Mouse (Mus musculus) embryonic facial prominence, embryonic 12.5 days (tissue): Measurements from ENCODE around the gene Rsf1. TPM values are rescaled to one million over a fixed set of nuclear protein-coding genes. Genes with fewer than 3 reads are reported as not detected.

ENCODE experiments used
- ATAC-seq: fragments of 200-750 bp; cut with Nextera tagmentation; 2 replicates; pipeline ENCODE4 v1.8.0; 2017; ENCODE audit not compliant: insufficient number of reproducible peaks, insufficient read depth, low FRiP score, low TSS enrichment
- H3K27ac ChIP-seq: fragments of 300-500 bp; sonication (generic); 2 replicates; pipeline ENCODE4 v1.5.1; 2016; ENCODE audit warnings: mild to moderate bottlenecking
- H3K27me3 ChIP-seq: fragments of 300-500 bp; sonication (generic); 2 replicates; pipeline ENCODE4 v1.6.1; 2016; ENCODE audit warnings: mild to moderate bottlenecking, moderate library complexity
- H3K36me3 ChIP-seq: fragments of 300-500 bp; sonication (generic); 2 replicates; pipeline ENCODE4 v1.6.1; 2016; ENCODE audit warnings: mild to moderate bottlenecking
- H3K4me1 ChIP-seq: fragments of 300-500 bp; sonication (generic); 2 replicates; pipeline ENCODE4 v1.6.1; 2016
- H3K4me2 ChIP-seq: fragments of 300-500 bp; sonication (generic); replicated peaks from 2 replicates; pipeline ENCODE4 v1.6.1; 2016; ENCODE audit warnings: mild to moderate bottlenecking, moderate library complexity
- H3K4me3 ChIP-seq: fragments of 300-500 bp; sonication (generic); 2 replicates; pipeline ENCODE4 v1.5.1; 2016; ENCODE audit warnings: mild to moderate bottlenecking
- H3K9ac ChIP-seq: fragments of 300-500 bp; sonication (generic); 2 replicates; pipeline ENCODE4 v1.6.1; 2016; ENCODE audit warnings: mild to moderate bottlenecking, moderate library complexity
- H3K9me3 ChIP-seq: fragments of 300-500 bp; sonication (generic); 2 replicates; pipeline ENCODE4 v1.6.1; 2016; ENCODE audit warnings: mild to moderate bottlenecking, moderate library complexity
- WGBS: fragments of 180-500 bp; shearing (Covaris S2); methylation state at CpG from one replicate; pipeline ENCODE4 v1.1.7; 2016; 5-methylcytosine and 5-hydroxymethylcytosine counted together
- polyA plus RNA-seq: library from polyadenylated mRNA; unstranded; fragments of >200 nt; fragmentation: Nextera tagmentation; extraction: Ambion mirVana; gene quantifications from 2 replicates; pipeline ENCODE4 v1.2.1, GENCODE M21; 2016

Gene Rsf1
- polyA plus RNA-seq, 1 experiment from 2014 or later: 33.4 TPM

DNA sequence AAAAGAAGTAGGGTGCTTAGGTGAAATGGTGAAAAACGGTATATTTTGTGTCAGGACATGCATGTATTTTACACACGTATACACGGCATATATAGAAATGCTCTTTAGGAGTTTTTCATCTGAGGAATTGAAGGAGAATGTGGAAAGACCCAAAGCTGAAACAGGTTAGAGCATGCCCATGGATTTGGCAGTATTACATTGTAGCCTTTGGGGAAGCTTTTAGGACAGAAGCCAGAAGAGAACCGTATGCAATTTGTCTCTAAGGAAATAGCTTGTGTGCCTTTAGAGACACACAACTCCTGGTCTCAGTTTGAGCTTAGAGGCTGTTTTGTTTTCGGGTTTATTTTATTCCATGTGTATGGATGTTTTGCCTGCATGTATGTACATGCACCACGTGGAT, 121.4 kb downstream of the Rsf1 start:
- no peak overlapping the region for H3K27ac ChIP-seq
- peaks cover 18% of the 10 kb centered on the region for H3K36me3 ChIP-seq
- H3K27me3 ChIP-seq: no peaks in the 10 kb centered on the region
- no peak overlapping the region for H3K4me2 ChIP-seq
- H3K9ac ChIP-seq: no peak overlapping the region
- H3K4me1 ChIP-seq: peaks cover 11% of the 10 kb centered on the region; the same call in 1 of the 2 replicates
- no peak overlapping the region for H3K4me3 ChIP-seq
- WGBS: 83% methylated on average over 6 of the region's 6 CpGs
- no peak for ATAC-seq
- no peaks in the 10 kb centered on the region for H3K9me3 ChIP-seq

DNA sequence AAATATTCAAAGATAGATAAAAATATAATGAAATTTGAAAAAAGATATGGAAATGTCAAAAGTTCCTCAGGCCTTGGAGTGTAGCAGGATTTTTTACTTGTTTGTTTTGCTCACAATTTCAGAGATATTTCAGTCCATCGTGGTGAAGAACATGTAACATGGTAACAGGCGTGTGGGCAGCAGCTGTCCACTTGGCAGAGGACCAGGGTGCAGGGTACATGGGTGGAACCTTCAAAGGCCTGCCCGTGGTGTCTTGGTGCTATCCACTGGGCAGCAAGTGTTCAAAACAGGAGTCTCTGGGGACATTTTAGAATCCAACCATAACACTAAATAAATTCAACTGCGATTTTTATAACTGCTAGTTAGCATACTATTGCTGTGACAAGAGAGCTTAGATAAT, 127.4 kb downstream of the Rsf1 start:
- no peaks in the 10 kb centered on the region for H3K9me3 ChIP-seq
- H3K4me1 ChIP-seq: no peaks in the 10 kb centered on the region
- WGBS: 91% methylated on average over 4 of the region's 4 CpGs
- no peak overlapping the region for H3K27ac ChIP-seq
- H3K4me2 ChIP-seq: no peak overlapping the region
- peaks cover 16% of the 10 kb centered on the region; the same call in 1 of the 2 replicates for H3K36me3 ChIP-seq
- H3K4me3 ChIP-seq: no peak overlapping the region
- H3K27me3 ChIP-seq: no peaks in the 10 kb centered on the region
- no peak for ATAC-seq
- H3K9ac ChIP-seq: no peak overlapping the region

DNA sequence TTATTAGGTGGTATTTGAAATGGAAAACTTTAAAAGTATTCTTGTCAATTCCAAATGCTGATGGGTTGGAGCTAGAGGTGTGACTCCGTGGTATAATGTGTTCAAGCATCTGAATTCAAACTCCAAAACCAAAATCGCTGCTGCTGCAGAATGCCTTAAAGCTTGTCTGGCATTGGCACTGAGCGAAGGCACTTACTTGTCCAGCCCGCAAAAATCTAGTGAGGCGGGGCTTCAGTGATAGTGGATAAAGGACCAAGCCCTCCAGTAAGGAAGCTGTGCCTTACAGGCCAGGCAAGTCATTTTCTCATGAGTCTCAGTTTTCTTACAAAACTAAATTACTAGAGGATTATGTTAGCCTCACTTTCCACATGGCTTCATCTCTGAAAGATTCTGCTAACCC, 128.1 kb downstream of the Rsf1 start:
- WGBS: 88% methylated on average over 5 of the region's 5 CpGs
- Histone ChIP-seq H3K4me1 (no peaks in the 10 kb centered on the region), H3K27me3 (no peaks in the 10 kb centered on the region), H3K4me2 (no peak overlapping the region), H3K36me3 (peaks cover 21% of the 10 kb centered on the region), H3K4me3 (no peak overlapping the region), H3K9me3 (no peaks in the 10 kb centered on the region), H3K9ac (no peak overlapping the region), H3K27ac (no peak overlapping the region)
- no peak for ATAC-seq

DNA sequence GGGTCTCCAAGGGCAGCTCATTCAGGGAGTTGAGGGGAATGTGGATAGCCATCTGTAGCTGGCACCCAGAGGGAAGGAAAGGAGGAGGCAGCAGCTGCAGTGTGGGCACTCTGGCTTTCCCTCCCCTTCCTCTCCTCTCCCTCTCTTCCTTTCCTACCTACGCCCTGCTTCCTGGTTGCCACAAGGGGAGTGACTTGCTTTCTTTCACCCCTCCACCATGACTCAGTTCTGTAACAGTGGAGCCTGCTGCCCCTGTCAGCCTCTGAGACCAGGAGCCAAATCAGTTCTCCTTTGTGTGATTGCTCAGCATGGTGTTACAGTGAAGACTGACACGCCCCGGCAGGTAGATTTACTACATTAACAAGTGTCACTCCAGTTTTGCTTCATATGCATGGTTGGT, 129.5 kb downstream of the Rsf1 start:
- Histone ChIP-seq H3K4me3 (no peak overlapping the region), H3K27me3 (no peaks in the 10 kb centered on the region), H3K9me3 (no peaks in the 10 kb centered on the region), H3K4me2 (no peak overlapping the region), H3K27ac (no peak overlapping the region), H3K9ac (no peak overlapping the region), H3K36me3 (peaks cover 30% of the 10 kb centered on the region), H3K4me1 (no peaks in the 10 kb centered on the region)
- WGBS: 84% methylated on average over 3 of the region's 3 CpGs
- ATAC-seq: no peak

DNA sequence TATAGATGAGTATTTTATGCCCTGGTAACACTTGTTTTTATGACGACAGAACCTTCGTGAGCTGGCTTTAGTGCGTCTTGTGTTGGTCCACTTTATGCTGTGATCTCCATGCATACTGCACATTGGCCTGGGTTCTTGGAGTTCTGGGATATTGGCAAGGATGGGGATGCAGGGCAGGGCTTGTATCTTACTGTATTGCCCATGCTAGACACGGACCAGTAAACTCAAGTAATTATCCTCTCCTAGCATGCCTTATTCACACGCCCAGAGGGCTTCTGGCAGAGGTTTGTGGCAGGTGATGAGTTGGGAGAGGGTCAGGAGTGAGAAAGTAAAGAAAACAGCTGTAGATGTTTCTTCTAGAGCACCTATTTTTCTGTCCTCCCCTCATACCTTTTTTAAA, 135.0 kb downstream of the Rsf1 start:
- peaks cover 71% of the 10 kb centered on the region for H3K36me3 ChIP-seq
- H3K4me2 ChIP-seq: no peak overlapping the region
- ATAC-seq: no peak
- WGBS: 95% methylated on average over 5 of the region's 5 CpGs
- H3K27ac ChIP-seq: no peak overlapping the region
- no peak overlapping the region for H3K9ac ChIP-seq
- H3K4me1 ChIP-seq: no peaks in the 10 kb centered on the region
- H3K4me3 ChIP-seq: no peak overlapping the region
- H3K27me3 ChIP-seq: no peaks in the 10 kb centered on the region
- no peaks in the 10 kb centered on the region for H3K9me3 ChIP-seq

DNA sequence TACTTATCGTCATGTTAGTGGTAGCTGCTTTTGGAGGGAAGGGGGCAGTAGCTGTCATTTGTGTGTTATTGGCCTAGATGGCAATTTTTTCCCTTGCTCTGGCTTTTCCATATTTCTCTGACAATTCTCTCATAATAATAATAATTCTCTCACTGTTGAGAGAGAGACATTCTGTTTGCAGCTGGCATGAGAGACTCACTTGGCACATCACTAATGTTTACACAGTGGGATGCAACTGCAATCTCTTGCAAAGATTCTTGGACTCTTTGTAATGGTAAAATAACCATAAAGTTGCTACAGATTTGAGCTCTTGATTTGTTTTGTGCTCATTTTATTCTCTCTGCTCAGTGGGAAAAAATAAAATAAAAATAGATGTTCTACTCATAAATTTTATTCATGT, 137.6 kb downstream of the Rsf1 start:
- H3K4me2 ChIP-seq: no peak overlapping the region
- no peaks in the 10 kb centered on the region for H3K9me3 ChIP-seq
- H3K9ac ChIP-seq: no peak overlapping the region
- H3K27ac ChIP-seq: no peak overlapping the region
- H3K4me3 ChIP-seq: no peak overlapping the region
- H3K27me3 ChIP-seq: no peaks in the 10 kb centered on the region
- H3K4me1 ChIP-seq: no peaks in the 10 kb centered on the region
- peaks cover 74% of the 10 kb centered on the region for H3K36me3 ChIP-seq
- 89% methylated on average over 1 of the region's 1 CpGs for WGBS
- ATAC-seq: no peak

DNA sequence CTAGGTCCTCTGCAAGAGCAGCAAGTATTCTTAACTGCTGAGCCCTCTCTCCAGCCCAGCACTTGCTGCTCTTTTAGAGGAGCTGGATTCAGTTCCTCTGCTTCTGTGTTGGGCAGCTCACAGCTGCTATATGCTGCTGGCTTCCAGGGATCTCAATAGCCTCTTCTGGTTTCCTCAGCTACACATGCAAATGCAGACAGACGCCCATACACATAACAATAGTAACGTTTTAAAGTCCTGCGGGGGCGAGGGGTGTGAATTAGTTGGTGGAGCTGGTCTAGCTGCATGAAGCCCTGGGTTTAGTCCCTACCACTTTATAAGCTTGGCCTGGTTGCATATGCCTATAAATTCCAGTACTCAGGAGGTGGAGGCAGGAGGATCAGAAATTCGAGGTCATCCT, 139.4 kb downstream of the Rsf1 start:
- Histone ChIP-seq H3K27ac (no peak overlapping the region), H3K36me3 (peaks cover 62% of the 10 kb centered on the region), H3K4me1 (no peaks in the 10 kb centered on the region), H3K4me3 (no peak overlapping the region), H3K9me3 (no peaks in the 10 kb centered on the region), H3K9ac (no peak overlapping the region), H3K4me2 (no peak overlapping the region), H3K27me3 (no peaks in the 10 kb centered on the region)
- no peak for ATAC-seq
- WGBS: 80% methylated on average over 5 of the region's 5 CpGs

DNA sequence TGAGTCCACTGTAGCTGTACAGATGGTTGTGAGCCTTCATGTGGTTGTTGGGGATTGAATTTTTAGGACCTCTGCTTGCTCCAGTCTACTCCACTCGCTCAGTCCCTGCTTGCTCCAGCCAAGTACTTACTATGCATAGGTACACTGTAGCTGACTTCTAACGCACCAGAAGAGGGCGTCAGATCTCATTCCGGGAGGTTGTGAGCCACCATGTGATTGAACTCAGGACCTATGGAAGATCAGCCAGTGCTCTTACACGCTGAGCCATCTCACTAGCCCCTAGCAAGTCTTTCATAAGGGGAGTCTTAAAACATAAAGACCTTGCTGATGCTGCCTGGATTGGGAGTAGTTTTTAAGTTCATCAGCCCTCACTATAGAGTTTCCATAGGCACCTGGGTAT, 140.4 kb downstream of the Rsf1 start:
- Histone ChIP-seq H3K4me1 (no peaks in the 10 kb centered on the region), H3K4me3 (no peak overlapping the region), H3K27ac (no peak overlapping the region), H3K9ac (no peak overlapping the region), H3K9me3 (no peaks in the 10 kb centered on the region), H3K27me3 (no peaks in the 10 kb centered on the region), H3K36me3 (peaks cover 52% of the 10 kb centered on the region), H3K4me2 (no peak overlapping the region)
- WGBS: 83% methylated on average over 5 of the region's 5 CpGs
- ATAC-seq: no peak

DNA sequence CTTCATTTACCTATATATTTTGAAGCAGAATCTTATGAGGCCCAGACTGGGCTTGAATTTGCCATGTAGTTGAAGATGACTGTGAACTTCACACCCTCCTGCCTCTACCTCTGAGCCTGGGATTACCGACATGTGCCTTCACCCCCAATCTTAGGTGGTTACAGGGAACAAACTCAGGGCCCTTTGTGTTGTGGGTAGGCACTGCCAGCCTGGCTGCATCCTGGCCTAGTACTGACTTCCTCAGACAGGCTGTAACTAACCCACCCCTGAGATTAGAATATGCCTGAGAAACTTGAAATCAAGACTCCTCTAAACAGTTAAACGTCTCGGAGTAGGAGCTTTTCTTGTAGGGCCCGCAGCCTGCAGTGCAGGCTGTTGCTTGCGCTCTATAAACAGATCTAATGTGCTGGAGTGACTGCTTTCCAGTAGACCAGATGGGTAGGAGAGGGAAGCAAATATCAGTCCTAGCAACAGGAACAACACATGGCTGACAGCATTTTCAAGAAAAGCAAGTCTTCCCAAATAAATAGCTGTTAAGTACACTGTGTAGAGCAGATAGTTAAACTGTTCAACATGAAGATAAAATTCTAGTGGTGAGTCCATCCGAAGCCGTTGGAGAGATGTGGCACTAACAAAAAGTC, 142.7 kb downstream of the Rsf1 start:
- no peak overlapping the region for H3K4me3 ChIP-seq
- H3K4me1 ChIP-seq: no peaks in the 10 kb centered on the region
- H3K36me3 ChIP-seq: peaks cover 41% of the 10 kb centered on the region
- H3K4me2 ChIP-seq: no peak overlapping the region
- 89% methylated on average over 7 of the region's 7 CpGs for WGBS
- no peak overlapping the region for H3K9ac ChIP-seq
- ATAC-seq: no peak
- H3K27me3 ChIP-seq: no peaks in the 10 kb centered on the region
- H3K27ac ChIP-seq: no peak overlapping the region
- no peaks in the 10 kb centered on the region for H3K9me3 ChIP-seq

DNA sequence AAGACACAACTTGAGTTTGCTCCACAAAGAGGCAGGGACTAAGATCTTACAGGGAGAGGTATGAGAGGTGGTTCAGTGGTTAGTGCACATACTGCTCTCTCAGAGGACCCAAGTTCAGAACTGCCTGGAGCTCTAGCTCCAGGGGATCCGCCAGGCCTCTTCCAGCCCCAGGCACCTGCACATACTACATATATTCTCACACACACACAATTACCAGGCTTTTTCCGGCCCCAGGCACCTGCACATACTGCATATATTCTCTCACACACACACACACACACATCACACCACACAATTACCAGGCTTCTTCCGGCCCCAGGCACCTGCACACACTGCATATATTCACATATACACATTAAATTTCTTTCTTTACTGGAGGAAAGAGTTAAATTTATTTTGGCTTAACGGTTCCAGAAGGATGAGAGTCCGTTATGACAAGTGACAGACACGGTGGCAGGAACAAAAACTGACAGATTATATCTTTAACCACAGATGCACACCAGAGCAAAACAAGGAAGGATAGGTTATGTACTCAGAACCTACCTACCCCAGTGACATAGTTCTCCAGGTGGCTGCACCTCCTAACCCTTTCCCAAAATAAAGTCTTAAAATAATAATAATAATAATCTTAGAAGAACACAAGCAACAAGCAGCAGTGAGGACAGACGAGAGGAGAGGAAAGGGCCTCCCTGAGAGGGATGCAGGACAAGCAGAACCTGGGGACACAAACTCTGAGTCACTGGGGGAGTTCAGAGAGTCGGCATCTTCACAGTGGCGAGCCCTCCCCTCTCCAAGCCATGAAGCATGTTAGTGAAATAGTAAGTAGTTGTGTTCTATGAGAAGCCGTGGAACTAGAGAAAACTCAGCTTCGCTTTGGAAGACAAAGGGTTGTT, 144.2 kb downstream of the Rsf1 start:
- Histone ChIP-seq H3K36me3 (peaks cover 26% of the 10 kb centered on the region), H3K27me3 (no peaks in the 10 kb centered on the region), H3K4me3 (no peak overlapping the region), H3K9me3 (no peaks in the 10 kb centered on the region), H3K4me1 (no peaks in the 10 kb centered on the region), H3K27ac (no peak overlapping the region), H3K9ac (no peak overlapping the region), H3K4me2 (no peak overlapping the region)
- ATAC-seq: no peak
- 91% methylated on average over 11 of the region's 11 CpGs for WGBS

DNA sequence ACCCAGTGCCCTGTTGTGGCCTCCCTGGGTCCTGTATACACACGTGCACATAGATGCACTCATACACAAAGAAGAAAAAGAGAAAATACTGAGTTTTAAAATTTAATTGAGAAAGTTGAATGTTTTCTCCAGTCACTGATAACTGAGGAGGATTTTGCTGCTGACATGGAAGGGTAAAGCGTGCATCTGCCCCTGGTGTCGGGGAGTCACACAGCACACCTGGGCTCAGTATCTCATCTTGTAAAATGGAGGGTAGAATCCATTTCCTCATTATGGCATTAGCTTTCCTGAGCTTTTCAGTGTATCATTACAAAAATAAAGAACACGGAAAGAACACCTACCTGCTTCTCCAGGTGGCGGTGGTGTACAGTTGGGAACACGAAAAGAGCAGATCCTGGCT, 145.7 kb downstream of the Rsf1 start:
- Histone ChIP-seq H3K4me2 (no peak overlapping the region), H3K4me1 (no peaks in the 10 kb centered on the region), H3K9ac (no peak overlapping the region), H3K27ac (no peak overlapping the region), H3K27me3 (no peaks in the 10 kb centered on the region), H3K4me3 (no peak overlapping the region), H3K9me3 (no peaks in the 10 kb centered on the region), H3K36me3 (peaks cover 12% of the 10 kb centered on the region)
- no peak for ATAC-seq
- 92% methylated on average over 6 of the region's 6 CpGs for WGBS

DNA sequence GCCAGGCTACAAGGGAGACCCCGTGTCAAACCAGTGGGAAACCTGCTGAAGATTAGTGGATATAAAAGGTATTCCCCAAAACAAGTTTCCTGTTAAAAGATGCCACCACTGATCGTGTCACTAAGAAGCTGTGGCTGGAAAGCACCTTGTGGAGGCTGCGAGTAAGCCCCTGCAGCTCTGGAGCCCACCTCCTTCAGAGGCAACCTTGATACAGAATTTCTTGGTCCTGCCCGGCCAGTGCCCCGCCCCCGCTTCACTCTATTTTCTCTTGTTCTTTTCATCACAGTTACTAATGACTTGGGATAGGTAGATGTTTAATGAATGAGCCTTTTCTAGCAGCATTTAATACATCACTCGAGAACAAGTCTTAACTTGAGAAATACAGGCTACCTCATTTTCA, 146.4 kb downstream of the Rsf1 start:
- Histone ChIP-seq H3K27ac (no peak overlapping the region), H3K4me2 (no peak overlapping the region), H3K9ac (no peak overlapping the region), H3K9me3 (no peaks in the 10 kb centered on the region), H3K27me3 (no peaks in the 10 kb centered on the region), H3K4me3 (no peak overlapping the region), H3K4me1 (no peaks in the 10 kb centered on the region), H3K36me3 (peaks cover 6% of the 10 kb centered on the region; the same call in 1 of the 2 replicates)
- ATAC-seq: no peak
- WGBS: 90% methylated on average over 7 of the region's 7 CpGs
